Mouse (Mus musculus) CH12F3 (cell line): Measurements from ENCODE around the gene Tigd2.

Source experiments
- in situ Hi-C: fragments of 300-500 bp; cut with MboI; formaldehyde crosslinking; loops from 2 replicates; pipeline ENCODE4 v1.14.3; 2020; ENCODE audit warnings: low sequenced_read_pairs

Gene Tigd2

DNA sequence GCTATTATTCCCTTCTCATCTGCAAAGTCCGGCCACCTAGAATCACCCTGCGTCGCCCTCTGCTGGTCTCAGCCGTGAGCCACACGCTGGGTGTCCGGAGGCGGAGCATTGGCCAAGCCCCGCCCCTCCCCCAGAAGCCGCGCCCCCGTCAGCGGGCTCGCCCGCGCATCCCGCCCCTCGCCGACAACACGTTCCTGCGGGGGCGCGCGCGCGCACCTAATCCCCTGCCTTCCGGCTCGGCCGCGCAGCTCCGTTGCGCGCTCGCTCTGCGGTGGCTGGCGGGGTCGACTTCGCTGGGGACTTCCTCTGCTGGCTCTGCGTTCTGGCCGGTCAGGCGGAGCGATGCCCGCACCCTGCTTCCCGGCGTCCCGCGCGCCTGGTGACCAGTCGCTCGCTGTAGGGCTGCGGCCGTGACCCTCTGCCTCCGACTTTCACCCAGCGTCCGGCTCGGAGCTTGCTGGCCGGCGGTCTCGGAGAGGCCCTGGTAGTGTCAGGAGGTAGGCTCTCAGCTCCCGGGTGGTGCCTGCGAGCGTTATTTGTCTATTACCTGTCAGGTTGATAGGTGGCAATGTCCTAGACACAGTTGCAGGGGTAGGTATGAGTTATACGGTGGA is at the start of gene Tigd2:
Tigd2 (plus strand) TSS at position 186 of the 614 bp plus-strand sequence.
- in situ Hi-C loops, result no loop called here

DNA sequence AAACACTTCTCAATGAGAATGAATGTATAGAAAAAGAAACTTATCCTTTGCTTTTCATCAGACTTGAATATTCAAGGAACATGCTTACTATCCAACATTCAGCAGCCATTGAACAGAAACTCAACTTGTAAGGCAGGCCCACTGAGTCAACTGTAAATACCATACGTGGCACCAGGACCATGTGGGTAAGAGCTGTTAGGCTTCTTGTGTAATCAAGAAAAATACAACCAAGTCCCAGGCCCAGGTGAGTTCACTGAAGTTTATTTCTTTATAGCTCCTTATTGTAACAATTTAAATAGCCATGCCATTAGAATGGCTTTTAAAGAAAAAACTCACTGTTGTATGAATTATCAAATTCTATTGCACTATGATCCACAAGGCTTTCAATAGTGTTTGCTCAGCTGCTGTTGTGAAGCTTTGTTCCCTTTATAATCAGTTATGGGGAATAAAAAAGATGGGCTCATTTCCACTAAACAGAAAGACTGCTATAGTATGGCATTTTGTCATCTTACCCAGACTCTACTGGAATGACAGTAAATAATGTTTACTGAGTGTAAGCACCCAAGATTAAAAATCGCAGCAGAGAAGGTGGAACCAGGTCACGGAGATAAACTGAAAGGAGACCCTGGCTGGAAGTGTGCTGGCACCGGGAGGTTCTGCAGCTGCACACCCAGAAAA is 46.7 kb upstream of the Tigd2 start:
- in situ Hi-C loops, result no loop called here

DNA sequence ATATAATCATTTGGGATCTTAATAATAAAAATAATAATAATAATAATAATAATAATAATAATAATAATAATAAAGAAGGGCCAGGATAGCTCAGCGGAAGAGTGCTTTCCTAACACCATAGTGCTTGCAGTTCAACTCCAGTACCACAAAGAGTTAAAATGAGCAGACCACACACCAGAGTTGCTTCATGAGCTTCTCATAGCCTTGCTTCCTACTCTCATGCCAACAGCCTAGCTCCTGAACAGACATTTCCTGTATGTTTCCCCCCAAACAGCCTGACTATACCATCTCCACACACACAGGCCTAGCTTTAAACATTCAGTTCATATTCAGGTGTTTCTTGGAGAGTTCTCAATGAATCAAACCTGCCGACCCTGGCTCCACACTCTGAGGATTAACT is 45.8 kb upstream of the Tigd2 start:
- in situ Hi-C loops, result no loop called here

DNA sequence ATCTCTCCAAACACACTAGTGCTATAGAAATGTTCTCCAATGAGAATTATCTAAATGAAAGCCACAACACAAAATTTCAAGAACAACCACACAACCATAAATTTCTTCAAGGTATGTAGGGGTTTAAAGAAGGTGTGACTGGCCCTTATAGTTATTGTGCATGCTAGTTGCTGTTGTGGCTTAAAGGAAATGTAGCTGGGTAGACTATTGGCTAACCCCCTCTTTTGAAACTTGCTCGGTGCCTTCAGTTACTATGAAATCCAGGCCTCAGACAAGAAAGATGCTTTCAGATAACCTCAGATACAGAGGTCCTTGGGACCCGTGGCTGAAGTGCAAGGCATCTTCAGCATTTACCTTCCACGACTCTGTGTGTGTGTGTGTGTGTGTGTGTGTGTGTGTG is 45.3 kb upstream of the Tigd2 start:
- in situ Hi-C loops, result no loop called here

DNA sequence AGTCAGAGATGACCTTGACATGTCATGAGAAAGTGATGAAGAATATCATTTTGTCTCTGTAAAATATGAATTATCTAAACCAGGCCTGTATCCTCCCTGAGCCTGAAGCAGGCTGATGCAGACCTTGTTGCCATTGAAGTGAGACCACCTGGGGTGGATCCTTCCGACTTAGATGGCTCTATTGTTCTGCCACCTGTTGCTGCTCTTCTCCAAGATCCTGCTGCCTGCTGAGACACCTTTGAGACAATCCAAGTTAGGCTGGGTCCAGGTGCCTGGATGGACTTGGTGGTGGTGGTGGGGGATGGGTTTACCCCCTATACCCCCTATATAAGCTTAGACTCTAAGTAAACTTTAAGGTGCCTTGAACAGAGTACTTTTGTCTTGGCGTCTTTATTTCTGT is 39.7 kb upstream of the Tigd2 start:
- in situ Hi-C loops, result no loop called here

DNA sequence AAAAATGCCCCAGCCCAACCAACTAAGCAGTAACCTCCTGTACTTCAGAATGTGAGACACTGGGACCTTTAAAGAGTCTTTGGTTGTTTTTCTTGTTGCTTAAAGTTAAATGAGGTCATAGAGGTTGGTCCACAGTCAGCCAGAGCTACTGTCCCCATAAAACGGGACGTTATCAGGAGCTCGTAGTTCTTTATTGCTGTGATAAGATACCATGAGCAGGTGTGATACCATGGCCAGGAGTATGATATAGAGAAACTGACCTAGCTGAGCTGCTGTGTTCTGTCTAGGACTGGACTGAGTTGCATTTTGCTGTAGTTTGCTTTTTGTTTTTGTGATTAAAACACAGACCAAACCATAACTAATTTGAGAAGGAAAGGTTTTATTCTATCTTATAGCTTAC is 37.4 kb upstream of the Tigd2 start:
- in situ Hi-C loops, result no loop called here

DNA sequence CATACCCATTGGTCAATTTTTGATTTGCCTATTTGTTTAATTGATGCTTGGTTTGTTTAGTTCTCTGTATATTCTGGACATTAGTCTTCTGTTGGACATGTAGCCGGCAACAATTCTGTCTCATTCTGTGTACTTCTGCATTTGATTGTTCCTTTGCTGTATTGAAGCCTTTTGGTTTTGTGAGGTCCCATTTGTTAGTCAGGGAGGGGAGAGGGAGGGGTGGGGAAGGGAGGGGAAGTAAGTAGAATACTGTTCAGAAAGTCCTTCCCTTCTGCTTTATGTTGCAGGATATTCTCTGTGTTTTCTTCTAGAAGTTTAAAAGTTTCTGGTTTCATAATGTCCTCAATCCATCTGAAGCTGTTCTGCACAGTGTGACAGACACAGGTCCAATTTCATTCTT is 34.7 kb upstream of the Tigd2 start:
- in situ Hi-C loops, result no loop called here

DNA sequence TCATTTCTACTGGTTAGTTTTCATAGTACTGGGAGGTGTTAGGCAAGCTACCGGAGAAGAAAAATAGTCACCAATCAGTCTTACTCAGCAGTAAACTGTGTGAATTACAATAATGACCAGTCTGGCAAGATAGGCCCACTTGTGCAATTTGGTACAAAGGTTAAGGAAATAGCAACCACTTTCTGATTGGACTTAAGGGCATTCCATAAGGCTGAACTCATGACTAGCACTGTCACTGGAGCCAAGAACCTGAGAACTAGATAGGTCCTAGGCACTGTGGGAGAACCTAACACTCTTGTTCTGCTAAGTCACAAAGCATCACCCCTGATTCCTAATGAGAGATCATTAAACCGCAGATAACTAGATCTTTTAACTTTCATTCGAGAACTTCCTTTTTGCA is 30.6 kb upstream of the Tigd2 start:
- in situ Hi-C loops, result loop anchor here (25.0 kb wide), 3 partner anchors 166 to 566 kb away; partner anchors contain the start of gene Fam13a

DNA sequence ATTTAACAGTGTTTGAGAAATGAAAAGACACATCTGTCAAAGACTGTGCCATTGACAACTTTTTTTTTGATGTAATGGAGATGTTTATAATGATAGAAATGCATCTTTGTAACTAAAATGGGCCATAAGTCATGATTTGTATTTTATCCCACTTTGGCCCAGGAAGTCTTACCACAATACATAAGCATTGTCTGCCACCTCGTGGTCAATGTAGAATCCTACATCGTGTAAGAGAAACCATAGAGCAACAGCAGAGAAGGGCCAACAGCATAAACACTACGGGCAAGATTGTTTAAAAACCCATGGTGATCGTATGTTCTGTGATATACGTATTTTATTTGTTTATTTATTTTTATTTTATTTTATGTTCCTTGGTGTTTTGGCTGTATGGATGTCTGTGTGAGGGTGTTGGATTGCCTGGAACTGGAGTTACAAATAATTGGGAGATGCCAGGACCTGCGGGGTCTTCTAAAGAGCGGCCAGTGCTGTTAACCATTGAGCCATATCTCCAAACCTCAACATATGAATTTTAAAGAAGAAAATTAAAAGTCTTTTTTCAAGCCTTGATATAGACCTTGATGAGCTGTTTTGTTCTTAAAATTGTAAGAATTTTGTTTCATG is 28.2 kb upstream of the Tigd2 start:
- in situ Hi-C loops, result loop anchor here (25.0 kb wide), 3 partner anchors 168 to 568 kb away; partner anchors contain the start of gene Fam13a

DNA sequence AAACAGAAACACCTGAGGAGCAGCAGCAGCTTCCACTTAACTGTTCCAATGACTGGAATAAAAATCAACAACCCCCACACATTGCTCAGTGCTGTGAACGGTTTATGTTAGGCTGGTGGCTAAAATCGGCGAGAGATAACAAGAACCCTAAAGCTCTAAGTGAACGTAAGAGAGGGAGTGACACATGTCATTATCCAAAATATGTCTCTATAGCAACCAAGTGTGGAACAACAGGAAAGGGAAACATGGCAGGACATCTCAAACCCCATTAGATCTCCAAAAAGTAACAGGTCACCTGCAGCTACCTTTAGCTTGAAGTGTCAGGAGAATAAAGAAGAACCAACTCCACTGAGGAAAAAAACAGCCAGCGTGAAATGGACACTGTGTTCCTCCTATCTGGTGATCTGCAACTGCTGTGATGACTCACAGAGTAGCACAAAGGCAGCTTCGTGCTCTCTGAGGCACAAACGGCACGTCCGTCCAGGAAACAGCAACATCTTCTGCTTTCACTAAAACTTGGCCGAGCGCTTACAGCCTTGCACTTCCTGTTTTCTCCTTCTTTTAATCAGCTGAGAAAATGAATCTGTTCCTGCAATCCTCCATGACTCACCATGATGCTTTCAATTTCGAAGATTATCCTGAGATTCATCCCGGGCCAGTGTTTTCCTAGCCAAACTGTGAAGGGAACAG is 23.5 kb upstream of the Tigd2 start:
- in situ Hi-C loops, result loop anchor here (25.0 kb wide), 3 partner anchors 173 to 573 kb away; partner anchors contain the start of gene Fam13a

DNA sequence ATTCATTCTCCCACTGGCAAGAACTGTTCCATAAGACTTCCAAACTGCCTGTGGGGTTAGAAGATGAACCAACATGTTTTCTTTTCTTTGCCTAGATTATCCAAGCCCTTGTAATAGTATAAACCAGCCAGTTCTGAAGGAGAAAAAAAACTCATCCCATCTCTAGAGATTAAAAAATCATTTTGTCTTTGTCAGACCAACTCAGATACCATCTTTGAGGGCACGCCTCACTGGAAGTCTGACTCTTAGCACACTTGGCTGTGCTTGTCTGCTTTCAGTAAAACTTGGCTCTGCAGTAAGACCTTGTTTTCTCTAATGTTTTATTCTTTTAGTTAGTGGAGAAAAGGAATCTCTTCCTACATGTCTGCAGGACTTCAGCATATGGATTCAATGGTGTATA is 18.7 kb upstream of the Tigd2 start:
- in situ Hi-C loops, result loop anchor here (25.0 kb wide), 3 partner anchors 178 to 578 kb away; partner anchors contain the start of gene Fam13a

DNA sequence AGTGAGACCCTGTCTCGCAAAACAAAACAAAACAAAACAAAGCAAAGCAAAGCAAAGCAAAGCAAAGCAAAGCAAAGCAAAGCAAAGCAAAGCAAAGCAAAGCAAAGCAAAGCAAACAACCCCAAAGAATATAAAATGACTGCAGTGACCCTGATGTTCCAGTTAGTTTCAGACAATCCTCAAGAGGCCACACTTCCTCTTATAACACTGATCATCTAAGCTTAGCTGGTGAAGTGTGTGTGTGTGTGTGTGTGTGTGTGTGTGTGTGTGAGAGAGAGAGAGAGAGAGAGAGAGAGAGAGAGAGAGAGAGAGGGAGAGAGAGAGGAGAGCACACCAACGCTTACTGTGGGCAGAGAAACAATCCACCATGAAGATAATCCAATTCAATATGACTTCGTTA is 14.2 kb upstream of the Tigd2 start:
- in situ Hi-C loops, result loop anchor here (25.0 kb wide), 3 partner anchors 182 to 582 kb away; partner anchors contain the start of gene Fam13a

DNA sequence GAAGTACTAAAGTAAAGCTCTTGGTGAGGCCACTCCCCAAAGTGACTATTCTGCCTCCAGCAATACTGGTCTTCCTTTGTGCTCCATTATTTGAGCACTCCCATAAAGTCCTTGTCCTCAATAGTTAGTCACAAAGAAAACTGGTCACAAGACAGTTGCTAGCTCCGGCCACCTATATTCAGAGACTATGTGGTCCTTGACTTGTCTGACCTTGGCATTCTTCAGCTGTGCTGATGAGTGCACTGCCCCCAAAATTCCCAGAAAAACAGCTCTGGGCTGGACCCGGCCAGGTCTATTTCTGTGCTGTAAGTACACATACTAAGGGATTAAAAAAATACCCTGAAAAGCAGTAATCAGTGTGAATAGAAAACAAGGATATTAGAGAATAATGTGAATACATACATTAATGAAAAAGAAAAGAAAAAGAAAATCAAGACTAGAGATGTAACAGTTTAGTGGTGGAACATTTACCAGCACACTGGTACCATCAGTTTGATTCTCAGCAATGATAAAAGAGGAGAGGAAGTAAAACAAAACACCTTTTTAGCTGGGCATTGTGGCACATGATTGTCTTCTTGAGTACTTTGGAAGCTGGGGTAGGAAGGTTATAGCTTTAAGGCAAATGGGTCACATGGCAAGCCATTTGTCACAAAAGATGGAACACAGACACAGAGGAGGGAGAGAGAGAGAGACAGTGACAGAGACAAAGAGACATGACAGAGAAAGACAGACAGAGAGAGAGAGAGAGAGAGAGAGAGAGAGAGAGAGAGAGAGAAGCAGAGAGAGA is 12.6 kb upstream of the Tigd2 start:
- in situ Hi-C loops, result loop anchor here (25.0 kb wide), 3 partner anchors 184 to 584 kb away; partner anchors contain the start of gene Fam13a

DNA sequence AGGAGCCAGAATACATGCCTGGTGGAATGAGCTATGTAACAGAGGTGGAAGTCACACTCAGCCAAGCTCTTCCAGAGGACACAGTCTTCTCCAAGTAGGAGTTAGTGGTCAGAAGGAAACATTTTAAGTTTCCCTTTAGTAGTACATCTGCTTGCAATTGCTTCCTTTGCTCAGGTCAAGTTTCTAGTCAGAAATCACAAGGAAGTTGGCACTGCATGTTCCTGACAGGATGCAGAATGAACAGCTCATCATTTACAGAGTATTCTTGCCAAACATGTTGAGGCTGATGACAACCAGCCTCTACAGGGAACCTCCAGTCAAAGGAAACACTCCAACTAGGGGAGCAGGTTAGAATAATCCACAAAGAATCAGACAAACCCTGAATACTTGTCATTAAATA is 11.9 kb upstream of the Tigd2 start:
- in situ Hi-C loops, result loop anchor here (25.0 kb wide), 3 partner anchors 184 to 584 kb away; partner anchors contain the start of gene Fam13a

DNA sequence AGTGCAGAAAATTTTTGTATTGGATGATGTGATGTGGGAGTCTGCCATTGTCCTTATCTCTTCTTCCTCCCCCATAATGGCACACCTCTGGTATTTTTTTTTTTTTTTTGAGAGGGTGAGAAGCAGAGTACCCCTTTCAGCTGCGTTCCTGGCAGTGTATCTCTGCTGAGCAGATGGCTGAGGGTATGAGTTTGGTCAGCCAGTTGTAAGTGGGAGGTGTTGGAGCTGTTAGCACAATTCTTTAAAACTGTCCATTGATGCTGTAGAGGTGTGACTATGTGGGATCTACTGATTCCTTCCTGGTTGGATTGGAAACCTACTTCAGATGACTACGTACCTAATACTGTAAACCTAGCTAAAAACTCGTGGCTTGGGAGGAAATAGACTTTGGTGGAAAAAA is 10.3 kb upstream of the Tigd2 start:
- in situ Hi-C loops, result loop anchor here (25.0 kb wide), 3 partner anchors 186 to 586 kb away; partner anchors contain the start of gene Fam13a

DNA sequence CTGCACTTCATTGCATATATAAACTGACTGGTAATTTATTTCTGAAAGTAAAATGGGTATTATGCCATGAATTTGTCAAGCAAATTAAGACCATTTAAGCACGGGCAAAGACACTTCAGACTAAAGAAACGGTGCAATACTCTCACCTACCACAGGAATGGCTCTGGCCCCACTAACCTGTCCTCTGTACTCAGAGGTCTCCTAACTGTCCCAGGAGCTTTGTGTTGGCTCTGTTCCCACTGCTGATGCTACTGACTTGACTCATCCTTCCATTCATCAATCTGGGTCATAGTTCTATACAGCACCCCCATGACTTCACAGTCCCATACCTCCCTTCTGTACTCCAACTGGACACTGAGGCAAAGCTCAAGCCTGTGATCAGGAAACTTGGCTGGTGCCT is 9.6 kb upstream of the Tigd2 start:
- in situ Hi-C loops, result loop anchor here (25.0 kb wide), 3 partner anchors 187 to 587 kb away; partner anchors contain the start of gene Fam13a

DNA sequence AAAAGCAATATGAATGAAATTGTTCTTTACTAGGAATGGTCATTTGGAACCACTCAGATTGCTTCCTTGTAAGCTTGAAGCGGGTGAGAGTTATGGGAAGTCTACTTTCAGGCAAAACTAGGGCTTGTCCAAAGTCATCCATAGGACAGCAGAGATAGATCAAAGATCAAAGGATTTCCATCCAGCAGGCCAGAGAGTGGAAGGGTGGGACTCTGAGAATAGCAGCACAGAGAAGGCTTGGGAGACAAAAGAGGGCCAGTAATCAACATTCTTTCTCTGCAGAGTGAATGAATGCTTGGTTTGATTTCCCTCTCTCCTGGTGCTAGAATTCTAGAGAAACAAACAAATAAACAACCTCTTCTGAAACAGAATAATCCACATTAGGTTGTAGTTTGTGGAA is 1.1 kb upstream of the Tigd2 start:
- in situ Hi-C loops, result no loop called here

DNA sequence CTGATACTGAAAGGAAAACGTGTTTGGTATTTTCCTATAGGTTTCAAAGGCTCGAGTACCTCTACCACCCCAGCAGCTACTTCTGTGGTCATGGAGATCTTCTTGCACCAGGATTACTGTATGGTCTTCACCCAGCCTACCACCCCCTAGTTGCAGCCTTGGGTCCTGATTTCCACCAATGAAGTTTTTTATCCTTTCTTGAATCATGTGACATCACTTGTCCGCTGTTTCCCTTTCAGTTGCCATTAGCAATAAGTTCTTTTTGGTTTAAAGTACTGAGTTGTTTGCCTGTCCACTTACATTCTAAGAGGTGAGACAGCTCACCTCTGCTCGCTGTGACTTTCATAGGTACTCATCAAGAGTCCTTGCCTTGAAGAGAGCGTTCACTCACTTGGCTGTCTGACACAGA is 633 bp downstream of the Tigd2 start:
- in situ Hi-C loops, result no loop called here

DNA sequence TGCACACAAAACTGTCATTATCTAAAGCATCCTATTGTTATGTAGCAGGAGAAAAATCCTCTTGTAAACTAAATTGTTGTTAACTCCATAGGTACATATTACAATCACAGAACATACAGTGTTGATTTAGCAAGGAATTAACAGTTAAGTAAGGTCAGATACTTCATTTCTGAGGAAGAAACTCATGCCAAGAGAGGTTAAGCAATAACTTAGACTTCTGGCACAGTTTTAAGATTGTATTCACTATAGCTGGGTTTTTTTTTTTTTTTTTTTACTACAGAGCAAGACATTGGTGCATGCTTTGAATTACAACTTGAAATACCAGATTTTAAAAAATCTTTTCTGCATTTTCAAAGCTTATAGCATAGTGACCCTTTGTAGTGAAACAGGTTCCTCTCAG is 24.5 kb downstream of the Tigd2 start:
- in situ Hi-C loops, result no loop called here

DNA sequence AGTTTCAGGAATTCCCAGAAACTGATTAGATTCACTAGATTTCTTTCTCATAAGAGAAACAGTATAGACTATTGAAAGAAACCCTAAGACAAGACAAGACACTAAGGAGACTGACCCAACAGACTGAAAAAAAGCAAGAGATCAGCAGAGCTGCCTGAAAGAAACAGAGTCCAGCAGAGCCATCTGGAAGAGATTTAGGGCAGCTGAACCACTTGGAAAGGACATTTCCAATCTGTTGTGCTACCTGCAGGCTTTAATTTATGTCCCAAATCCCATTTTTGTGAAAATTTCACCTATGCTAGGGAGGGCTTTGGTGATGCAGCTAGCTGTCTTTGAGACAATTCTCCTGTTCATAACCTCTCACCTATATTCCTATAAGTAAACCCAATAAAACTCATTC is 25.0 kb downstream of the Tigd2 start:
- in situ Hi-C loops, result no loop called here
